Mouse (Mus musculus) CD4-positive, CD25-positive, alpha-beta regulatory T cell, adult 4 months (primary cell): Measurements from ENCODE around the gene Nacc2. TPM values are rescaled to one million over a fixed set of nuclear protein-coding genes. Genes with fewer than 3 reads are reported as not detected.

ENCODE experiments used
- ATAC-seq: one replicate; pipeline ENCODE4 v1.8.0; 2017
- polyA plus RNA-seq, 2 experiments: library from polyadenylated mRNA; unstranded; fragments of 100-300 nt; shearing (Covaris generic); gene quantifications; one replicate each; pipeline ENCODE4 v1.2.1; 2017

Gene Nacc2
- under 1 TPM; 0.44 to 0.75 TPM for polyA plus RNA-seq

- ATAC-seq, result no peak
Measured at GRCm38 (mm10) chr2:26123079-26123648, at the start of gene Nacc2. TSS of gene Nacc2 (minus strand) at chr2:26123220.

GRCm38 (mm10) chr2:26172166-26172565, 49.1 kb upstream of the Nacc2 start:
- no peak for ATAC-seq

- no peak for ATAC-seq
Measured at GRCm38 (mm10) chr2:26170376-26170775, 47.4 kb upstream of the Nacc2 start.

- no peak for ATAC-seq
Measured at GRCm38 (mm10) chr2:26168843-26169579, 46.0 kb upstream of the Nacc2 start.

GRCm38 (mm10) chr2:26166890-26167289, 43.9 kb upstream of the Nacc2 start:
- no peak for ATAC-seq

- ATAC-seq, result no peak
Measured at GRCm38 (mm10) chr2:26158064-26158463, 35.0 kb upstream of the Nacc2 start.

GRCm38 (mm10) chr2:26156191-26156977, 33.4 kb upstream of the Nacc2 start:
- ATAC-seq, result no peak

GRCm38 (mm10) chr2:26155737-26156136, 32.7 kb upstream of the Nacc2 start:
- no peak for ATAC-seq

- no peak for ATAC-seq
Measured at GRCm38 (mm10) chr2:26154586-26154985, 31.6 kb upstream of the Nacc2 start.

- ATAC-seq, result peak; percentile 39
Measured at GRCm38 (mm10) chr2:26153909-26154340, 30.9 kb upstream of the Nacc2 start.

GRCm38 (mm10) chr2:26153295-26153694, 30.3 kb upstream of the Nacc2 start:
- no peak for ATAC-seq

GRCm38 (mm10) chr2:26147706-26148370, 24.8 kb upstream of the Nacc2 start:
- no peak for ATAC-seq

GRCm38 (mm10) chr2:26146337-26147042, 23.5 kb upstream of the Nacc2 start:
- ATAC-seq, result no peak

GRCm38 (mm10) chr2:26145113-26145512, 22.1 kb upstream of the Nacc2 start:
- ATAC-seq, result no peak

GRCm38 (mm10) chr2:26144331-26144730, 21.3 kb upstream of the Nacc2 start:
- no peak for ATAC-seq

- ATAC-seq, result no peak
Measured at GRCm38 (mm10) chr2:26143556-26143955, 20.5 kb upstream of the Nacc2 start.

- ATAC-seq, result no peak
Measured at GRCm38 (mm10) chr2:26142986-26143385, 20.0 kb upstream of the Nacc2 start.

- no peak for ATAC-seq
Measured at GRCm38 (mm10) chr2:26141893-26142635, 19.0 kb upstream of the Nacc2 start.

- ATAC-seq, result peak; percentile 15
Measured at GRCm38 (mm10) chr2:26140903-26141302, 17.9 kb upstream of the Nacc2 start.

GRCm38 (mm10) chr2:26140292-26140819, 17.3 kb upstream of the Nacc2 start:
- ATAC-seq, result peak; percentile 90

- peak; percentile 50 for ATAC-seq
Measured at GRCm38 (mm10) chr2:26139545-26140206, 16.7 kb upstream of the Nacc2 start.
